Mouse (Mus musculus) heart, postnatal 10 days (tissue): ENCODE measurements around the gene Bcl9l. TPM values are rescaled to one million over a fixed set of nuclear protein-coding genes. Genes with fewer than 3 reads are reported as not detected.

Source experiments
- DNase-seq, 2 experiments: peaks; one replicate each; pipeline ENCODE4 v3.0.0; 2021
- intact Hi-C: fragments of 180-260 bp; cut with DNase I; formaldehyde crosslinking; loops from one replicate; pipeline ENCODE4 v1.15.1; 2025
- total RNA-seq, 2 experiments: library from RNA; stranded (reverse); gene quantifications; 2 replicates each; pipeline ENCODE4 v1.2.3; 2021

The Bcl9l gene
- total RNA-seq, 2 experiments from 2014 or later = 66.8 to 73.0 TPM

- intact Hi-C loops = loop anchor here (1.0 kb wide), 1 partner anchor 19 kb away; no protein-coding TSS in a partner anchor
- no peak for DNase-seq
These were observed 513 bp upstream of the Bcl9l start for GRCm38 (mm10) chr9:44482112-44482511.

DNA sequence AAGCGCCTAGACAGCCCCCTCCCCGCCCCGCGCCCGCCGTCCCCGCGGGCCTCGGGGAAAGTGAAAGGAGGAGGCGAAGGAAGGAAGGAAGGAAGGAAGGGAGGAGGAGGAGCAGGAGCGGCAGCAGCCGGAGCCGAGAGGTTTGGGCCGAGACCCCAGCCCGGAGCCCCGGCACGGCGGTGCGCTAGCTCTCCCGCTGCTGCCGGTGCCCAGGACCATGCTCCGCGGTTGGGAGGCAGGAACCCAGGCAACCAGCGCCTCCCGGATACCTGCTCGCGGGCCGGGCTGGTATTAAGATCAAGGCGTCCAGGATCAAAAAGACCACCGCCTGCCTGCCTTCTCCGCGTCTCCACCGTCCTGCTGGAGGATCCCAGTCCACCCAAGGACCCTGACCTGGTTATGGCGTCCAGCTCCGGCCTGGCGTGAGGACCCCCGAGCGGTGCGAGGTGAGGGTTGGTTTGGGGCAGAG is 450 bp downstream of the Bcl9l start:
- intact Hi-C loops = no loop called here
- peak; percentile 60 to 61 for DNase-seq

- DNase-seq = peak; percentile 73 to 83
- intact Hi-C loops = no loop called here
These were observed 952 bp downstream of the Bcl9l start for GRCm38 (mm10) chr9:44483510-44484044.

GRCm38 (mm10) chr9:44484311-44485104 is 1.9 kb downstream of the Bcl9l start:
- intact Hi-C loops = no loop called here
- peak in 1 of 2 experiments; percentile 47 for DNase-seq

- no peak for DNase-seq
- intact Hi-C loops = no loop called here
These were observed 2.5 kb downstream of the Bcl9l start for GRCm38 (mm10) chr9:44485105-44485515.

GRCm38 (mm10) chr9:44485516-44486161 is 3.0 kb downstream of the Bcl9l start:
- intact Hi-C loops = no loop called here
- DNase-seq = peak in 1 of 2 experiments; percentile 30

DNA sequence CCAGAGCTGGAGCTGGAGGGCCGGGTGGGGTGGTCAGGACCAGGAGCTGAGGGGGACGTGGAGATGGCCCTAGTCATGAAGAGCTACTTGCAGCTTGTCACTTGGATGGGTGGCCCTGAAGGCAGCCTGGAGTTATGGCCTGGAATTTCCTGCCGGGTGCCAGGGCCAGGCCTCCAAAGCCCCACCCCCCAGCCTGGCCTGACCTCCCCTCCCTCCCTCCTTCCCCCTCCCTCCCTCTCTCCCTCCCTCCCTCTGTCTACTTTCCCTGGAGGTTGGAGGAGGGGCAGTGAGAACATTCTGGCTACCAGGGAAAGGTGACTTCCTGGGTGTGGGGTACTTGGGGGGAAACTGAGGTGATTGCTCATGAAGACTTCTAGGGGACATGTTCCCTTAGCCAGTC is 3.7 kb downstream of the Bcl9l start:
- DNase-seq = peak; percentile 65 to 70
- intact Hi-C loops = no loop called here

- intact Hi-C loops = no loop called here
- peak; percentile 74 to 75 for DNase-seq
These were observed 4.3 kb downstream of the Bcl9l start for GRCm38 (mm10) chr9:44486741-44487421.

DNA sequence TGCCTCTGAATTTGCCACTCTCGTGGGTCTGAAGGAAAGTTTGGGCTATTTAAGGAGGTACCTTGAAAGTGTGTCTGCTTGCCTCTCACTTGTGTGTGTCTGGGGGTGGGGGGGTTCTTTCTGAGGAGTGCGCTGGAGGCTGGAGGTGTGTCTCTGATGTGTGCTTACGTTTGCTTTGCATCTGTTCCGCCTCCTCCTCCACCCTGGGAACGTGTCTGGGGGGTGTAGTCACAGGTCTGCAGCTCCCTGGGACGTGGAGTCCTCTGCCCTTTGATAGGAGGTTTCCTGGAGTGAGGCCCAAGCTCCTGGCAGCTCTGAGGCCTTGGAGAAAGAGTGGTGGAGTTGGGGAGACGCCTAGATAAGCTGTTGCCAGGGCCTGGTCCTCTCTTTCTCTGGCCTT is 4.8 kb downstream of the Bcl9l start:
- intact Hi-C loops = no loop called here
- peak; percentile 92 to 95 for DNase-seq

- intact Hi-C loops = no loop called here
- DNase-seq = peak; percentile 53 to 57
These were observed 5.8 kb downstream of the Bcl9l start for GRCm38 (mm10) chr9:44488416-44488815.

- DNase-seq = peak; percentile 86 to 87
- intact Hi-C loops = no loop called here
These were observed 6.3 kb downstream of the Bcl9l start for GRCm38 (mm10) chr9:44488855-44489381.

DNA sequence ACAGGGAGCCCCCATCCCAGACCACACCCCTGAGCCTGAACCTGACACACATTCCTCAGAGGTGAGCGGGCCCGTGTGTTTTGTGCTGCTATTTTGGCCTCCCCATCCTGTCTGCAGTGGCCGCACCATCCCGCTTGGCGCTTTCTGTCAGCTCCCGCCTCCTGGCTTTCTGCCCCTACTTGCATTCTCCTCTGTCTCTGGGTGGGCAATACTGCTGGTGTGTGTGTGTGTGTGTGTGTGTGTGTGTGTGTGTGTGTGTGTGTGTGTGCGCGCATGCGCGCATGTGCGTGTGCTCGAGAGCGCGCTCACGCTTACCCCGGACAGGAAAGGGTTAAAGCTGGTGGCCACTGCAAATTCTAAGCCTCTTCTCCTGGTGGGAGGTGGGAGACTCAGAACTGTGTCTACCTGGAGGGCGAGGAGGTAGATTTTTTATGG is 7.0 kb downstream of the Bcl9l start:
- intact Hi-C loops = no loop called here
- DNase-seq = peak; percentile 71 to 76

DNA sequence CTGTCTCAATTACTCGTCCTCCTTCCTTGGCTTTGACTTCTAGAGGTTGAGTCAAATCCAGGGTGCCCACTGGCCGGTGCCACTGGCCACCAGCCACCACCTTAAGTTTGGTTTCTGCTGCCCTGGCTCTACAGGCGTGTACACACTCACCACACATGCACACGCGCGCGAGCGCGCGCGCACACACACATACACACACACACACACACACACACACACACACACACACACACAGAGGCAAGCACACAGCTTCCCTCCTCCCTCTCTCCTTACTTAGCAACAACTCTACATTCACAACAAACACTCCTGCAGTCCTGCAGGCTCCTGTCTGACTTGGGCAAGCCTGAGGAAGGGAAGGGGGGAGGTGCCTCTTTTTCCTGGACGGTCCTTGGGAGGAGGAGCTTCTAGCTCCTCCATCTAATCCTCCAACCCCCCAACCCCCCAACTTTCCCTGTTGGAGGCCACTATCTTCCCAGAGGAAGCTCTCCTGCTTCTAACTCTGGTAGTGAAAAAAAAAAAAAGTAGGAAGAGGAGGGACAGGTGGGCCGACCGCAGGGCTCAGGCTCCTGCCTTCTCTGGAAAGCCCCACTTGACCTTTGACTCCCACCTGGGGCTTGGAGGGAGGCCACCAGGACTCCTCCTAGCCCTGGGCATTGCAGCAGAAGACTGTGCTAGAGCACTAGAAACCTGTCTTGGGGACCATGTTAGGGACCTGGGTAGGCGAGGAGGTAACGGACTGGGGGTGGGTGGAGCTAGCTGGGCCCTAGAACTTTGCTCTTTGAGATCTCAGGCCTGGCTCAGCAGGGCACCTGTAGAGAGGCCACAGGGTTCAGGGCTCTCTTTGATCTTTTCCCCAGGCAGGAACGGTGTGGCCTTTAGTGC is 7.7 kb downstream of the Bcl9l start:
- peak; percentile 60 to 66 for DNase-seq
- intact Hi-C loops = no loop called here

DNA sequence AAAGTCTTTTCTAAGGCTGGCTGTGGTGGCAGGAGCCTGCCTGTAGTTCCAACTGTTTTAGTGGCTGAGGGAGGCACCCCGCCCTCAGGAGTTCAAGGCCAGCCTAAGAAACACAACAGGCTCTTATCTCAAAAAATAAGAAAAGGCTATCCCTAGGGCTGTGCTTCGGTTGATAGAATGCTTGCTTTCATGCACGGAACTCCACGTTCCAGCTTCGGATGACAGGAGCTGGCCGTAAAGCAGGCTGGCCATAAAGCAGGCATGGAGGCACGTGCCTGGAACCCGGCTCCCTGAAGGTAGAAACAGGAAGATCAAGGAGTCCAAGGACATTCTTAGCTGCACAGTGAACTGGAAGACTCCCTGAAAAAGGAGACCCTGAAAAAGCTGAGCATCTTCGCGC is 8.7 kb downstream of the Bcl9l start:
- intact Hi-C loops = no loop called here
- peak in 1 of 2 experiments; percentile 5 for DNase-seq

GRCm38 (mm10) chr9:44492631-44493461 is 10.2 kb downstream of the Bcl9l start:
- DNase-seq = peak; percentile 59 to 75
- intact Hi-C loops = no loop called here

GRCm38 (mm10) chr9:44494261-44494862 is 11.7 kb downstream of the Bcl9l start:
- intact Hi-C loops = no loop called here
- peak; percentile 57 to 63 for DNase-seq

- DNase-seq = peak; percentile 55
- intact Hi-C loops = no loop called here
These were observed 12.5 kb downstream of the Bcl9l start for GRCm38 (mm10) chr9:44494863-44495809.
